Mouse (Mus musculus) forebrain, embryonic 15.5 days (tissue): Measurements from ENCODE around the gene Foxp2. TPM values are rescaled to one million over a fixed set of nuclear protein-coding genes. Genes with fewer than 3 reads are reported as not detected.

Experiments used
- ATAC-seq: fragments of 200-750 bp; cut with Nextera tagmentation; replicated peaks from 2 replicates; pipeline ENCODE4 v1.8.0; 2017; ENCODE audit warnings: mild to moderate bottlenecking, moderate TSS enrichment, moderate library complexity
- H3K27ac ChIP-seq: fragments of 300-500 bp; sonication (generic); replicated peaks from 2 replicates; pipeline ENCODE4 v1.5.1; 2015; ENCODE audit warnings: mild to moderate bottlenecking, inconsistent platforms
- H3K27me3 ChIP-seq: fragments of 300-500 bp; sonication (generic); 2 replicates; pipeline ENCODE4 v1.6.1; 2015; ENCODE audit warnings: inconsistent platforms
- H3K36me3 ChIP-seq: fragments of 300-500 bp; sonication (generic); 2 replicates; pipeline ENCODE4 v1.6.1; 2015; ENCODE audit warnings: mild to moderate bottlenecking, inconsistent platforms
- H3K4me1 ChIP-seq: fragments of 300-500 bp; sonication (generic); 2 replicates; pipeline ENCODE4 v1.6.1; 2015; ENCODE audit warnings: inconsistent platforms
- H3K4me2 ChIP-seq: fragments of 300-500 bp; sonication (generic); replicated peaks from 2 replicates; pipeline ENCODE4 v1.6.1; 2015; ENCODE audit warnings: mild to moderate bottlenecking, inconsistent platforms
- H3K4me3 ChIP-seq: fragments of 300-500 bp; sonication (generic); 2 replicates; pipeline ENCODE4 v1.5.1; 2015; ENCODE audit warnings: mild to moderate bottlenecking, inconsistent platforms
- H3K9ac ChIP-seq: fragments of 300-500 bp; sonication (generic); replicated peaks from 2 replicates; pipeline ENCODE4 v1.6.1; 2015; ENCODE audit warnings: mild to moderate bottlenecking, inconsistent platforms
- H3K9me3 ChIP-seq: fragments of 300-500 bp; sonication (generic); 2 replicates; pipeline ENCODE4 v1.6.1; 2016; ENCODE audit warnings: inconsistent platforms
- WGBS: fragments of 180-500 bp; shearing (Covaris S2); methylation state at CpG from one replicate; pipeline ENCODE4 v1.1.7; 2015; ENCODE audit warnings: mixed read lengths; 5-methylcytosine and 5-hydroxymethylcytosine counted together
- microRNA-seq: library from miRNA; unstranded; fragments of <30 nt; microRNA quantifications from one replicate; pipeline ENCODE4, GENCODE M21; 2016
- polyA plus RNA-seq: library from polyadenylated mRNA; unstranded; fragments of >200 nt; fragmentation: Nextera tagmentation; extraction: Ambion mirVana; gene quantifications from 2 replicates; pipeline ENCODE4 v1.2.1, GENCODE M21; 2015

Foxp2 gene
- polyA plus RNA-seq, 1 experiment from 2014 or later = 38.4 TPM

GRCm38 (mm10) chr6:15401138-15401537 lies 500.0 kb downstream of the Foxp2 start:
- Histone ChIP-seq H3K4me2 (no peak overlapping the region), H3K4me1 (peaks cover 33% of the 10 kb centered on the region), H3K27ac (no peak overlapping the region), H3K27me3 (no peaks in the 10 kb centered on the region), H3K9me3 (no peaks in the 10 kb centered on the region), H3K9ac (no peak overlapping the region), H3K4me3 (no peak overlapping the region), H3K36me3 (no peaks in the 10 kb centered on the region)
- WGBS = 23% methylated on average over 3 of the region's 3 CpGs
- no peak for ATAC-seq

- H3K4me2 ChIP-seq = no peak overlapping the region
- H3K4me3 ChIP-seq = no peak overlapping the region
- H3K36me3 ChIP-seq = no peaks in the 10 kb centered on the region
- no peaks in the 10 kb centered on the region for H3K9me3 ChIP-seq
- ATAC-seq = no peak
- 26% methylated on average over 4 of the region's 4 CpGs for WGBS
- no peaks in the 10 kb centered on the region for H3K27me3 ChIP-seq
- no peak overlapping the region for H3K27ac ChIP-seq
- no peak overlapping the region for H3K9ac ChIP-seq
- H3K4me1 ChIP-seq = peaks cover 32% of the 10 kb centered on the region
These were observed 500.9 kb downstream of the Foxp2 start for GRCm38 (mm10) chr6:15402026-15402425.

- no peaks in the 10 kb centered on the region for H3K36me3 ChIP-seq
- no peak overlapping the region for H3K9ac ChIP-seq
- H3K9me3 ChIP-seq = no peaks in the 10 kb centered on the region
- 23% methylated on average over 4 of the region's 4 CpGs for WGBS
- no peak for ATAC-seq
- H3K4me1 ChIP-seq = peaks cover 41% of the 10 kb centered on the region
- H3K27ac ChIP-seq = no peak overlapping the region
- no peaks in the 10 kb centered on the region for H3K27me3 ChIP-seq
- H3K4me3 ChIP-seq = no peak overlapping the region
- no peak overlapping the region for H3K4me2 ChIP-seq
These were observed 514.0 kb downstream of the Foxp2 start for GRCm38 (mm10) chr6:15415099-15415498.

GRCm38 (mm10) chr6:15459701-15460100 lies 558.6 kb downstream of the Foxp2 start:
- WGBS = 94% methylated on average over 2 of the region's 2 CpGs
- no peak overlapping the region for H3K4me2 ChIP-seq
- no peaks in the 10 kb centered on the region for H3K9me3 ChIP-seq
- H3K4me1 ChIP-seq = no peaks in the 10 kb centered on the region
- no peak overlapping the region for H3K4me3 ChIP-seq
- no peak overlapping the region for H3K9ac ChIP-seq
- H3K27ac ChIP-seq = no peak overlapping the region
- H3K27me3 ChIP-seq = no peaks in the 10 kb centered on the region
- H3K36me3 ChIP-seq = no peaks in the 10 kb centered on the region
- ATAC-seq = no peak

- Histone ChIP-seq H3K4me1 (no peaks in the 10 kb centered on the region), H3K4me3 (no peak overlapping the region), H3K27ac (no peak overlapping the region), H3K9me3 (no peaks in the 10 kb centered on the region), H3K9ac (no peak overlapping the region), H3K36me3 (no peaks in the 10 kb centered on the region), H3K27me3 (no peaks in the 10 kb centered on the region), H3K4me2 (no peak overlapping the region)
- 87% methylated on average over 2 of the region's 2 CpGs for WGBS
- ATAC-seq = no peak
These were observed 562.2 kb downstream of the Foxp2 start for GRCm38 (mm10) chr6:15463390-15463789.

- H3K9ac ChIP-seq = no peak overlapping the region
These were observed 564.3 kb downstream of the Foxp2 start for GRCm38 (mm10) chr6:15465471-15465870.

GRCm38 (mm10) chr6:15466634-15467033 lies 565.5 kb downstream of the Foxp2 start:
- Histone ChIP-seq H3K27ac (no peak overlapping the region), H3K9me3 (no peaks in the 10 kb centered on the region), H3K4me3 (no peak overlapping the region), H3K9ac (no peak overlapping the region), H3K4me2 (no peak overlapping the region), H3K27me3 (no peaks in the 10 kb centered on the region), H3K4me1 (no peaks in the 10 kb centered on the region), H3K36me3 (no peaks in the 10 kb centered on the region)
- WGBS = 38% methylated on average over 1 of the region's 1 CpGs
- no peak for ATAC-seq

More at GRCm38 (mm10) chr6:15465471-15465870, 564.3 kb downstream of the Foxp2 start:
- 85% methylated on average over 3 of the region's 3 CpGs for WGBS
- Histone ChIP-seq H3K9me3 (no peaks in the 10 kb centered on the region), H3K4me1 (no peaks in the 10 kb centered on the region), H3K27ac (no peak overlapping the region), H3K27me3 (no peaks in the 10 kb centered on the region), H3K4me2 (no peak overlapping the region), H3K36me3 (no peaks in the 10 kb centered on the region), H3K4me3 (no peak overlapping the region)
- ATAC-seq = no peak

- no peak for ATAC-seq
- H3K36me3 ChIP-seq = no peaks in the 10 kb centered on the region
- no peak overlapping the region for H3K4me2 ChIP-seq
- no peaks in the 10 kb centered on the region for H3K9me3 ChIP-seq
- no peaks in the 10 kb centered on the region for H3K4me1 ChIP-seq
- no peaks in the 10 kb centered on the region for H3K27me3 ChIP-seq
- no peak overlapping the region for H3K27ac ChIP-seq
- WGBS = 67% methylated on average over 2 of the region's 2 CpGs
- no peak overlapping the region for H3K9ac ChIP-seq
- no peak overlapping the region for H3K4me3 ChIP-seq
These were observed 585.8 kb downstream of the Foxp2 start for GRCm38 (mm10) chr6:15486909-15487308.

Small RNA genes within 50 kb of the gene (microRNA-seq; reads per million reads assigned to microRNA genes)
- gene Gm25470 = not detected

Other genes starting within 250 kb of the Foxp2 start
- 0.04 TPM in 1 of 2 replicates, not detected in the other for gene Ppp1r3a, start 146.1 kb upstream of the Foxp2 start, polyA plus RNA-seq